Mouse (Mus musculus) liver, embryonic 14.5 days (tissue): ENCODE data around the gene Anapc15. TPM values are rescaled to one million over a fixed set of nuclear protein-coding genes. Genes with fewer than 3 reads are reported as not detected.

Experiments
- ATAC-seq: fragments of 200-750 bp; cut with Nextera tagmentation; 2 replicates; pipeline ENCODE4 v1.8.0; 2017; ENCODE audit warnings: moderate number of reproducible peaks, mild to moderate bottlenecking, moderate library complexity; ENCODE audit not compliant: insufficient read depth
- DNase-seq, 3 experiments: peaks; one replicate each; pipeline ENCODE4 v3.0.0-alpha.2; 2012 to 2013; ENCODE audit warnings: low read depth in 3 of 3, low spot score in 3 of 3
- H3K27ac ChIP-seq: fragments of 300-500 bp; sonication (generic); 2 replicates; pipeline ENCODE4 v1.5.1; 2014; ENCODE audit warnings: moderate library complexity, mild to moderate bottlenecking, control low read depth, inconsistent platforms
- H3K27me3 ChIP-seq: fragments of 300-500 bp; sonication (generic); 2 replicates; pipeline ENCODE4 v1.6.1; 2014; ENCODE audit warnings: mild to moderate bottlenecking, low read length, moderate library complexity; ENCODE audit not compliant: control insufficient read depth, insufficient read depth
- H3K36me3 ChIP-seq: fragments of 300-500 bp; sonication (generic); replicated peaks from 2 replicates; pipeline ENCODE4 v1.6.1; 2014; ENCODE audit warnings: low read depth; ENCODE audit not compliant: control insufficient read depth, insufficient read depth
- H3K4me1 ChIP-seq, 2 experiments: fragments of 200-500 bp in 1 of 2; fragments of 300-500 bp in 1 of 2; sonication (generic) in 1 of 2; replicated peaks; 2 replicates each; pipeline ENCODE4 v1.6.1; 2012 to 2014; ENCODE audit warnings: antibody characterized with exemption in 1 of 2, inconsistent platforms in 1 of 2, low read length in 1 of 2; ENCODE audit not compliant: control insufficient read depth in 2 of 2, insufficient read depth in 2 of 2
- H3K4me2 ChIP-seq: fragments of 300-500 bp; sonication (generic); 2 replicates; pipeline ENCODE4 v1.6.1; 2014; ENCODE audit warnings: low read depth, mild to moderate bottlenecking, control low read depth, moderate library complexity
- H3K4me3 ChIP-seq, 2 experiments: fragments of 200-500 bp in 1 of 2; fragments of 300-500 bp in 1 of 2; sonication (generic) in 1 of 2; 2 replicates each; pipeline ENCODE4 v1.5.1; 2012 to 2014; ENCODE audit warnings: low read depth in 2 of 2, low read length in 2 of 2, mild to moderate bottlenecking in 2 of 2, control low read depth in 1 of 2, inconsistent platforms in 1 of 2, moderate library complexity in 1 of 2; ENCODE audit not compliant: insufficient read depth in 1 of 2
- H3K9ac ChIP-seq: fragments of 300-500 bp; sonication (generic); replicated peaks from 2 replicates; pipeline ENCODE4 v1.6.1; 2014; ENCODE audit warnings: mild to moderate bottlenecking, control low read depth, moderate library complexity
- H3K9me3 ChIP-seq: fragments of 300-500 bp; sonication (generic); 2 replicates; pipeline ENCODE4 v1.6.1; 2016; ENCODE audit warnings: low read length, mixed read lengths; ENCODE audit not compliant: control insufficient read depth
- CTCF ChIP-seq: IDR thresholded peaks from 2 replicates; pipeline ENCODE4 v1.5.1; 2016; ENCODE audit warnings: antibody characterized with exemption, low read depth, control low read depth
- EP300 ChIP-seq: IDR thresholded peaks from 2 replicates; pipeline ENCODE4 v1.6.1; 2016; ENCODE audit warnings: antibody characterized with exemption, low read depth
- WGBS: fragments of 180-500 bp; shearing (Covaris S2); extraction: QIAGEN DNeasy Blood & Tissue Kit; methylation state at CpG from one replicate; pipeline ENCODE4 v1.1.7; 2014; ENCODE audit not compliant: insufficient replicate concordance; 5-methylcytosine and 5-hydroxymethylcytosine counted together
- polyA plus RNA-seq, 2 experiments: library from polyadenylated mRNA; depleted of rRNA in 1 of 2; stranded (reverse) in 1 of 2; unstranded in 1 of 2; fragments of >200 nt; fragmentation: Nextera tagmentation in 1 of 2; extraction: Ambion mirVana in 1 of 2; gene quantifications; 2 replicates each; pipeline versions ENCODE4 v1.2.1 to v1.2.3; 2012 to 2014

Anapc15 gene
- polyA plus RNA-seq, 2 experiments, result 51.9 to 54.6 TPM

DNA sequence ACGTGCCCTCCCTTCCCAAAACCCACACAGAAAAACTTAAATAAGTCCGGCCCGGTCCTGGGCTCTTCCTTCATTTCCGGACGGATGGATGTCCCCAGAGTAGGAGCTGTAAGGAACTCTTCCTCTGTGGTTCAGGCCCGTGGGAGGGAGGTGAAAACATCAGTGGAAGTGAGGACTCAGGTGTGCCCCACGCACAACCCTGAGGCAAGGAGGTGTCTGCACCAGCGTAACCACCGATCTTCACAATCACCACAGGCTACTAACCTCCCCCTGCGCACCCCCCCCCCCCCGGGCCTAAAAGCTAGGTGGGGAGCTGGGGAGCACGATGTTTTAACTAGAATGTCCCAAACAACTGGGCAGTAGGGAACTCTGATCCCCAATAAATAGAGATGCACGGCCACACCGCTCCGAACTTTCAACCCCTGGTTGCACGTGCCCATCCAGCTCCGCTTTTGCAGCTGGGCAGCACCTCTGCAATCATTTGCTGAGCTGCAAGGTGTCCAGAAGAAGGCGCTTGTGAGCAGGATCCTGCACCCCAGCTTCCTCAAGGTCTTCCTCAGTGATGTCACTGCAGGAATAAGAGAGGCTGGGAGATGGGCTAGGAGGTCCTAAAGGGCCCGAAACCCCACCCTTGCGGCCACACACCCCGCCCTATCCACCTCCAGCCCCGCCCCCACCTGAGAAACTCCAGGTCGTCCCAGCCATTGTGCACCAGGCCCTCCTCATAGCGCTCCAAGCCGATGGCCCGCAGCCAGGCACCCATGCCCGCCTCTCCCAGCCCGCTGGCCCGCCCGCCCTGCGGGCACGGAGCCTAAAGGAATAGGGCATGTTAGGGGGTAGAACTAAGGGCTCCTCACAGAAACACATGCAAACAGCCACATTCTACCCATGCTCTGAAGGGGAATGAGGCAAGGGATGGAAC, 40.4 kb upstream of the Anapc15 start:
- no peaks in the 10 kb centered on the region for H3K36me3 ChIP-seq
- no peak overlapping the region for H3K4me2 ChIP-seq
- no peak overlapping the region for H3K4me3 ChIP-seq
- peaks cover 54% of the 10 kb centered on the region for H3K27me3 ChIP-seq
- ATAC-seq (0 out of 2 replicates have a peak, but pooled peaks have one; percentile 18), DNase-seq (no peak)
- TF ChIP-seq CTCF, result peak; percentile 31
- no peak for TF ChIP-seq EP300
- no peak overlapping the region for H3K9ac ChIP-seq
- no peaks in the 10 kb centered on the region for H3K4me1 ChIP-seq
- H3K9me3 ChIP-seq, result no peaks in the 10 kb centered on the region
- 52% methylated on average over 32 of the region's 32 CpGs for WGBS
- no peak overlapping the region for H3K27ac ChIP-seq

DNA sequence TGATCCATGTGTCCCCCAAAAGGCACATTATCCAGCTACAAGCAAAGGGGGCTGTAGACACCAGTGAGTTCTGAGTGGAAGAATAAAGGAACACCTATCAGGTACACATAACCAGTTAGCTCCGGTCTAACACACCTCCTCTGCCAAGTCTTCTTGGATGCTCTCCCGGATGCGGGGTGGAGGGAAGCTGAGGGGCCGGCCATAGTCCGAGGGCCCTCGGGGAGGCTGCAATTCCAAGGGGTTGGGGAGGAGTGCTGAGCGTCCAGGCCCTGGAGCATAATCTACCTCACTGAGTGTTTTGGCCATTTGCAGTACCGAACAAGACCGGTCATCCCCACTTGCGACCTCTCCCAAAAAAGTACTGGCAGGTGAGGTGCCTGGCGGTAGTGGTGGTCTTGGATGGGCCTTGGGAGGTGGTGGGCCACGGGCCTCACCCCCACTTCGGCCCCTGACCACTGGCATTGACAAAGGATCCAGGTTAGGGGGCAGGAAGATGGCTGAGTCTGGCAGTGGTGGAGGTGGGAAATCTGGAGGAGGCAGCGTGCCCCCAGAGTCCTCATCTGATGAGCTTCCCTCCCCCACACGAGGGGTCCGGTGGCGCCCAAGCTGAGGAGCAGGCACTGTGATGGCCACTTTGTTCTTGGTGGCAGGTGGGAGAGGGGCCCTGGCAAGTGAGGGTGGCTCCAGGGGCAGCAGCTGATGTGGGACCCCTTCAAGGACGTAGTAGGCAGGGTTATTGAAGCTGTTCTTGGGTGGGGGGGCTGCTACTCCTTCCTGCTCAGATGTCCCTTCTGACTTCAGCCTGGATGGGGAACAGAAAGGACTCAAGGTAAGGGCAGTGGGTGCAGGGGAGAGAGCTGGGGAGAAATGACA, 39.5 kb upstream of the Anapc15 start:
- H3K4me2 ChIP-seq, result no peak overlapping the region
- 80% methylated on average over 18 of the region's 18 CpGs for WGBS
- DNase-seq, result no peak
- peaks cover 45% of the 10 kb centered on the region for H3K27me3 ChIP-seq
- H3K9ac ChIP-seq, result no peak overlapping the region
- no peaks in the 10 kb centered on the region for H3K4me1 ChIP-seq
- no peak for ATAC-seq
- no peak for TF ChIP-seq EP300
- no peak for TF ChIP-seq CTCF
- H3K9me3 ChIP-seq, result no peaks in the 10 kb centered on the region
- no peaks in the 10 kb centered on the region for H3K36me3 ChIP-seq
- H3K4me3 ChIP-seq, result no peak overlapping the region
- no peak overlapping the region for H3K27ac ChIP-seq

DNA sequence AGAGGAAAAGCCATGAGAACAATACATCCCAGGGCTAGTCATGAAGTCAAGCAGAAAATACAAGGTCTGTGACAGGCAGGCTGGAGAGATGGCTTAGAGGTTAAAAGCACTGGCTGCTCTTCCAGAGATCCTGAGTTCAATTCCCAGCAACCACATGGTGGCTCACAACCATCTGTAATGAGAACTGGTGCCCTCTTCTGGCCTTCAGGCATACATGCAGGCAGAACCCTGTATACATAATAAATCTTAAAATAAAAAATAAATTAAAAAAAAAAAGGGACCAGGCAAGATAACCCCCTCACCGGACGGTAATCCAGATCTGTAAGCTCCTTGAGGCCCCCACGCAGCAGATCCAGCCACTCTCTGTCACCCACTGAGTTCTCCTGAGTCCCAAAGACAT, 33.1 kb upstream of the Anapc15 start:
- H3K9ac ChIP-seq, result no peak overlapping the region
- ATAC-seq, result no peak
- TF ChIP-seq CTCF, result peak; percentile 29
- TF ChIP-seq EP300, result no peak
- no peak overlapping the region for H3K4me3 ChIP-seq
- no peaks in the 10 kb centered on the region for H3K36me3 ChIP-seq
- H3K27me3 ChIP-seq, result peaks cover 1% of the 10 kb centered on the region; the same call in 1 of the 2 replicates
- no peak for DNase-seq
- no peak overlapping the region for H3K27ac ChIP-seq
- no peaks in the 10 kb centered on the region for H3K4me1 ChIP-seq
- no peaks in the 10 kb centered on the region for H3K9me3 ChIP-seq
- 80% methylated on average over 3 of the region's 3 CpGs for WGBS
- no peak overlapping the region for H3K4me2 ChIP-seq

DNA sequence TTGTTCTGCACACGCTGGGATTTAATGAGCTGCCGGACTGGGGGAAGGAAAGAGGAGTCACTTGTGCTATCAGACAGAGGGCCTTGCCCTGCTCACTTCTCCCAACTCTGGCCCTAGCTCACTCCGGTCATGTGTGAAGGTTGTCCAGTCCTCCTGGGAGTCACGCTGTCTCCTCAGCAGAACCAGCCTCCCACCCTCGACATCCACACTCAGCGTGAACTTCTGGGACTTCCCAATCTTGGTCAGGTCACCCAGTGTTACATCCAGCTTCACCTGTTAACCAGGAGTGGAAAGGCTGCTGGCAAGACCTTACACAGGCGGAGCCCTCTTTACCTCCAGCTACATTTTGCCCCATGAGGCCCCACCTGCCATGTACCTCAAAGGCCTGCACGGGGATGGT, 32.1 kb upstream of the Anapc15 start:
- H3K4me3 ChIP-seq, result no peak overlapping the region
- H3K9ac ChIP-seq, result no peak overlapping the region
- H3K9me3 ChIP-seq, result no peaks in the 10 kb centered on the region
- ATAC-seq (no peak), DNase-seq (no peak)
- no peak overlapping the region for H3K27ac ChIP-seq
- H3K4me1 ChIP-seq, result no peaks in the 10 kb centered on the region
- H3K4me2 ChIP-seq, result no peak overlapping the region
- WGBS, result 77% methylated on average over 8 of the region's 8 CpGs
- no peaks in the 10 kb centered on the region for H3K36me3 ChIP-seq
- H3K27me3 ChIP-seq, result peaks cover 11% of the 10 kb centered on the region
- TF ChIP-seq EP300 (no peak), CTCF (no peak)

DNA sequence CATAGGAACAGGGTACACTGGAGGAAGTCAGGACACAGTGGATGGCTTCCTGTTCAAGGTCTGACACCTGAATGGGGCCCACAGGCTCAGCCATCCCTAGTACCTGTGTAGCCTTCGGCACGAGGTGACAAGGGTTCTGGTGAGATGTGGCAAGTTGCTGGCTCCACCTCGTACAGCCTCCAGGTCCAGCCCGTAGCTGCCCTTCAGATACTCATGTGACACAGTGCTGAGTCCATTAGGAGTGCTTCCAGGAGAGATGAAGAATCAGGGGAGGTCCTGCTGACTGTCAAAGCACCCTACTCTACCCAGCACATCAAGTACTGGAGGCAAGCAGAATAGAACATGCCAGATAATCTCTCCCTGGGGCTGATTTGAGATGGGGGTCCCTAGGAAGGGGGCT, 31.1 kb upstream of the Anapc15 start:
- H3K9me3 ChIP-seq, result no peaks in the 10 kb centered on the region
- H3K27me3 ChIP-seq, result peaks cover 20% of the 10 kb centered on the region
- TF ChIP-seq CTCF, result no peak
- no peak for TF ChIP-seq EP300
- no peak overlapping the region for H3K27ac ChIP-seq
- H3K36me3 ChIP-seq, result no peaks in the 10 kb centered on the region
- no peak overlapping the region for H3K4me3 ChIP-seq
- no peaks in the 10 kb centered on the region for H3K4me1 ChIP-seq
- H3K4me2 ChIP-seq, result no peak overlapping the region
- 54% methylated on average over 4 of the region's 4 CpGs for WGBS
- DNase-seq (no peak), ATAC-seq (no peak)
- no peak overlapping the region for H3K9ac ChIP-seq
